Mouse (Mus musculus) intestine, embryonic 15.5 days (tissue): Measurements from ENCODE around the gene Mc1r. TPM values are rescaled to one million over a fixed set of nuclear protein-coding genes. Genes with fewer than 3 reads are reported as not detected.
A peak's percentile ranks its signal among the peaks of the same experiment; 100 is the strongest.

Experiments used
- ATAC-seq: fragments of 200-750 bp; cut with Nextera tagmentation; 2 replicates; pipeline ENCODE4 v1.8.0; 2017; ENCODE audit warnings: moderate TSS enrichment, moderate library complexity
- H3K27ac ChIP-seq: fragments of 300-500 bp; sonication (generic); 2 replicates; pipeline ENCODE4 v1.5.1; 2015; ENCODE audit warnings: mild to moderate bottlenecking, inconsistent platforms
- H3K27me3 ChIP-seq: fragments of 300-500 bp; sonication (generic); replicated peaks from 2 replicates; pipeline ENCODE4 v1.6.1; 2015; ENCODE audit warnings: inconsistent platforms
- H3K36me3 ChIP-seq: fragments of 300-500 bp; sonication (generic); 2 replicates; pipeline ENCODE4 v1.6.1; 2015; ENCODE audit warnings: inconsistent platforms
- H3K4me1 ChIP-seq: fragments of 300-500 bp; sonication (generic); replicated peaks from 2 replicates; pipeline ENCODE4 v1.6.1; 2015; ENCODE audit warnings: inconsistent platforms
- H3K4me2 ChIP-seq: fragments of 300-500 bp; sonication (generic); replicated peaks from 2 replicates; pipeline ENCODE4 v1.6.1; 2015; ENCODE audit warnings: mild to moderate bottlenecking, inconsistent platforms
- H3K4me3 ChIP-seq: fragments of 300-500 bp; sonication (generic); replicated peaks from 2 replicates; pipeline ENCODE4 v1.5.1; 2015; ENCODE audit warnings: inconsistent platforms
- H3K9ac ChIP-seq: fragments of 300-500 bp; sonication (generic); 2 replicates; pipeline ENCODE4 v1.6.1; 2015; ENCODE audit warnings: inconsistent platforms
- H3K9me3 ChIP-seq: fragments of 300-500 bp; sonication (generic); 2 replicates; pipeline ENCODE4 v1.6.1; 2016; ENCODE audit warnings: inconsistent platforms
- WGBS: fragments of 180-500 bp; shearing (Covaris S2); methylation state at CpG from one replicate; pipeline ENCODE4 v1.1.7; 2015; 5-methylcytosine and 5-hydroxymethylcytosine counted together
- polyA plus RNA-seq: library from polyadenylated mRNA; unstranded; fragments of >200 nt; fragmentation: Nextera tagmentation; extraction: Ambion mirVana; gene quantifications from 2 replicates; pipeline ENCODE4 v1.2.1, GENCODE M21; 2015

The Mc1r gene
- polyA plus RNA-seq, 1 experiment from 2014 or later, result 0.04 TPM

DNA sequence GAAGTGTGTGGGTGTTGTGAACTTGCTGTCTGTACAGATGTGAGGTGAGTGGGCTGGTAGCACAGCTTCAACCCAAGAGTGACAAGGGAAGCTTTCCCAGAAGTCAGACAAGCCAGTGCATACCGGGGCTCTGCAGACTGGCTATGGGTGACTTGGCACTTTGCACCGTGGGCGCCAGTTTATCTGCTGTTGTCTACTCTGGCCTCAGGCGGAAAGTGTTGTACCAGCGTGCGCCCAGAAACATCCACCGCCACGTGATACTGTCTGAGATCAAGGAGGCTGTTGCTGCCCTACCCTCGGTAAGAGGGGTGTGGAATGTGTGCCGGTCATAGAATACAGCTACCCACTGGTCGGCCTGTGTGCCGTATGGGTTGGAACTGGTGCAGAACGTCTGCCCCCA is 8.6 kb upstream of the Mc1r start:
- no peak overlapping the region for H3K4me2 ChIP-seq
- H3K27me3 ChIP-seq, result no peaks in the 10 kb centered on the region
- WGBS, result 94% methylated on average over 13 of the region's 13 CpGs
- no peak for ATAC-seq
- H3K4me1 ChIP-seq, result no peaks in the 10 kb centered on the region
- H3K27ac ChIP-seq, result no peak overlapping the region
- no peak overlapping the region for H3K4me3 ChIP-seq
- H3K9ac ChIP-seq, result no peak overlapping the region
- H3K36me3 ChIP-seq, result peaks cover 60% of the 10 kb centered on the region
- no peaks in the 10 kb centered on the region for H3K9me3 ChIP-seq

DNA sequence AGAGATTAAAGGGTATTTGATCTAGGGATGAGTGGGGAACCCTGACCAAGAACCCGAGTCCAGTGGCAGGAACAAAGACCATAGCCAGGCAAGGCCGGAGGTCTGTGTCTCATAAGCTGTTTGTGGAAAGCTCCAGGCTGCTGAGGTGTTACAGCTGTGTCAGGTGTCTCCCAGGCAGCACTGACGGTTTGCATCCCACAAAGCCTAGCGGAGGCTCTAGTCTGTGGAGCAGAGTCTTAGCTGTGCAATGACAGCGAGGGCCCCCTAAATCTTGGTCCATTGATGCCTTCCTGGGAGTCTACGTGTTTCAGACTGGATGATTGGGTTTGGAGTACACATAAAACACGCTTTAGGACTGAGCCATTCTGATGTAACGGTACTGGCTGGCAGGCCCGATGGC is 5.0 kb upstream of the Mc1r start:
- Histone ChIP-seq H3K9ac (no peak overlapping the region), H3K4me3 (no peak overlapping the region), H3K4me1 (no peaks in the 10 kb centered on the region), H3K27ac (no peak overlapping the region), H3K27me3 (no peaks in the 10 kb centered on the region), H3K36me3 (peaks cover 35% of the 10 kb centered on the region), H3K9me3 (no peaks in the 10 kb centered on the region), H3K4me2 (no peak overlapping the region)
- WGBS, result 88% methylated on average over 9 of the region's 9 CpGs
- ATAC-seq, result no peak

DNA sequence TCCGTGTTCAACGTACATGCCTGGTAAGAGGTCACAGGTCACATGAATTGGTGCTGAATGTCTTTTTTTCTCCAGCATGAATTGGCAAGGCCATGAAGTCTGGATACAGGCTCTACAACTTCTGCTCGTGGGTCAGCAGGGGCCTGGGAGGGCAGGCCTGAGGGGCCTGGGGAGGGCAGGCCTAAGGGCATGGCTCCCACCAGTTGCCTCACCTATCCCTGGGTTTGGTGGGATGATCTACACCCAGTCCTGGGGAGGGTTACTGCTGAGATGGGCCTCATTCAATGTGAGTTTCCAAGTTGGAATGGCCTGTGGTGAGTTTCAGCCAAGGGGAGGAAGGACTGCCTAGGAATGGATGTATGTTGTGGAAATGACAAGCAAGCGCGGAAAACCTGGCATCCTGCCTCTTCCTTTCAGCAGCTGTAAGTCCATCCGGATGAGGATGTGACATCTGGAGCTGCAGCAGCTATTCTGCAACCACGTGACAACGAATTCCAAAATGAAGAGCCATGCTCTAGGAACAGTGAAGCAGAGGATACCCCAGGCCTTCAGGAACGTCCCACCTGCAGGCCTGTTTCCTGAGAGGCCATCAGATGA is 4.1 kb upstream of the Mc1r start:
- H3K4me3 ChIP-seq, result no peak overlapping the region
- H3K9ac ChIP-seq, result no peak overlapping the region
- 80% methylated on average over 9 of the region's 9 CpGs for WGBS
- H3K4me2 ChIP-seq, result no peak overlapping the region
- peaks cover 32% of the 10 kb centered on the region for H3K36me3 ChIP-seq
- ATAC-seq, result no peak
- peaks cover 7% of the 10 kb centered on the region; the same call in 1 of the 2 replicates for H3K27me3 ChIP-seq
- H3K9me3 ChIP-seq, result no peaks in the 10 kb centered on the region
- no peak overlapping the region for H3K27ac ChIP-seq
- no peaks in the 10 kb centered on the region for H3K4me1 ChIP-seq

DNA sequence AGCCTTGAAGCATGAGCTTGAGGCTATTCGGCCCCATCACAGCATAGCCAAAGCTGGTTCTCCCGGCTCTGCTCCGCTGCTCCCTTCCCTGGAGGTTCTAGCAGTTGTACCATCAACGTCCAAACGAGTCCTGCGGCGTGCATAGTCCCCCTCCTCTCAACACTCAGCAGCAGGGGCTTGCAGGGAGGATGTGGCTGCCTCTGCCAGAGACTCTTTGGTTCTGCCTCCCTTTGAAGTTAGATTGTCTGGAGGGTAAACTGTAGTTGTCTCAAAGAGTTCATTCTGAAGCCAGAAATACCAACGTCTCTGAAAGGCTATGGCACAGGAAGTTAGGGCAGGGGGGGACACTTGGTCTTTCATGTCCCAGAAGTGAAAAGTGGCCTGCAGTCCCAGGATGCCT is 2.4 kb upstream of the Mc1r start:
- Histone ChIP-seq H3K27me3 (peaks cover 16% of the 10 kb centered on the region), H3K4me1 (no peaks in the 10 kb centered on the region), H3K9ac (no peak overlapping the region), H3K36me3 (peaks cover 16% of the 10 kb centered on the region), H3K9me3 (no peaks in the 10 kb centered on the region), H3K4me2 (no peak overlapping the region), H3K27ac (no peak overlapping the region), H3K4me3 (no peak overlapping the region)
- ATAC-seq, result no peak
- WGBS, result 60% methylated on average over 8 of the region's 8 CpGs

DNA sequence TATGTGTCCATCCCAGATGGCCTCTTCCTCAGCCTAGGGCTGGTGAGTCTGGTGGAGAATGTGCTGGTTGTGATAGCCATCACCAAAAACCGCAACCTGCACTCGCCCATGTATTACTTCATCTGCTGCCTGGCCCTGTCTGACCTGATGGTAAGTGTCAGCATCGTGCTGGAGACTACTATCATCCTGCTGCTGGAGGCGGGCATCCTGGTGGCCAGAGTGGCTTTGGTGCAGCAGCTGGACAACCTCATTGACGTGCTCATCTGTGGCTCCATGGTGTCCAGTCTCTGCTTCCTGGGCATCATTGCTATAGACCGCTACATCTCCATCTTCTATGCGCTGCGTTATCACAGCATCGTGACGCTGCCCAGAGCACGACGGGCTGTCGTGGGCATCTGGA is 705 bp downstream of the Mc1r start:
- WGBS, result 85% methylated on average over 13 of the region's 13 CpGs
- Histone ChIP-seq H3K27ac (no peak overlapping the region), H3K36me3 (no peaks in the 10 kb centered on the region), H3K27me3 (peaks cover 47% of the 10 kb centered on the region), H3K9me3 (no peaks in the 10 kb centered on the region), H3K4me3 (no peak overlapping the region), H3K9ac (no peak overlapping the region), H3K4me1 (peaks cover 9% of the 10 kb centered on the region), H3K4me2 (no peak overlapping the region)
- ATAC-seq, result no peak

DNA sequence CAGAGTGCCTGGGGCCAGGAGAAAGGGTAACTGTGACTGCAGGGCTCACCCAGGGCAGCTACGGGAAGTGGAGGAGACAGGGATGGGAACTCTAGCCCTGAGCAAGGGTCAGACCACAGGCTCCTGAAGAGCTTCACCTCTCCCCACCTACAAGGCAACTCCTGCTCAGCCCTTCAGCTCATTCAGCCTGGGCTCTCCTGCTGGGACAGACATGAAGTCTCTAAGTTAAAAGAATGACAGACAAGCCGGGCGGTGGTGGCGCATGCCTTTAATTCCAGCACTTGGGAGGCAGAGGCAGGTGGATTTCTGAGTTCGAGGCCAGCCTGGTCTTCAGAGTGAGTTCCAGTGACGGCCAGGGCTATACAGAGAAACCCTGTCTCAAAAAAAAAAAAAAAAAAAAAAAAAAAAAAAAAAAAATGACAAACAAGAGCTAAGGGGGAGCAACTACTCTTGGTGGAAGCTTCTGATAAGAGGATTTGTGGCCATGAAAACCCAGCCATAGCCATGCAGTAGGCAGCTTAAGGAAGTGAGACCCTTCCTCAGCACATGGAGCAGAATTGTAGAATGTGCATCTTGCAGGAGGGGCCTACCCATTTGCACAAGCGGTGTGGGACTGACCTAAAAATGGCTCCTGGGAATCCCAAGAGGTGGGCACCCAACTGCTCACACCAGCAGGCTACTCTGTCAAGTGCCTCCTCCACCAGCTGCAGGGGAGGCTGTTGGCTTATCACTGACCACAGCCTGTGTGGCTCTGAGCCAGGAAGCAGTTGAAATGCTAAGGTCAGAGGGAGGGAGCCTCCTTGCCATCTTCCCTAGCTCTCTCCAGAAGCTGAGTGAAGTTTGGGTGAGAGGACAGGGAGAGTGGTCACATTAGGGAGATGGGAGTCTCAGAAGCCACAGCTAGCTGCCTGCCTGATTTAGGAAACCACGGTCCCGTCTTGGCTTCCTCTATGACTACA is 2.0 kb downstream of the Mc1r start:
- WGBS, result 70% methylated on average over 9 of the region's 9 CpGs
- ATAC-seq, result no peak
- no peak overlapping the region for H3K9ac ChIP-seq
- H3K27ac ChIP-seq, result no peak overlapping the region
- H3K4me3 ChIP-seq, result no peak overlapping the region
- H3K36me3 ChIP-seq, result no peaks in the 10 kb centered on the region
- no peak overlapping the region for H3K4me2 ChIP-seq
- peaks cover 9% of the 10 kb centered on the region for H3K4me1 ChIP-seq
- no peaks in the 10 kb centered on the region for H3K9me3 ChIP-seq
- H3K27me3 ChIP-seq, result peaks cover 59% of the 10 kb centered on the region

DNA sequence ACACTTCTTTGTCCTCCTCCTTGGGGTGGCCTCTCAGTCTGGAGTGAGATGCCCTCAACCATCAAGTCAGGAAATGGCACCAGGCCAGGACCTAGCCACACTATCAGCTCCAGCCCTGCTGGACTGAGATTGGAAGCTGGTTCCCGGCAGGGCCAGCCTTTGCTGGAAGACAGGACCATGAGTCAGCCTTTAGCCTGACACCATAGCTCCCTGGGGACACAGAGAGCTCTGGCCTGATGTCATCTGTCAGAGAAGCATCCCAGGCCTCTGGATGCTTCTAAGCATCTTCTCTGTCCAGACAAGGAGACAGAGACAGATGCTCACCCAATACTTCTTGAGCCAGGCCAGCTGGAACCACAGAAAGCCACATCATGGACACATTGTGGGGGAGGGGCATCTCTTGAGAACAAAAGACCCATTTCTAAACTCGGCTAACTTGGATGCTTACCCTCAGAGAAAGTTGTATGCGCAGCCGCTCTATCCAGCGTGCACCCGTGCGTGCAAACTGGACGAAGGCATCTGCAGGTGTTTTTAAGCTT is 3.2 kb downstream of the Mc1r start:
- Histone ChIP-seq H3K9me3 (no peaks in the 10 kb centered on the region), H3K4me2 (no peak overlapping the region), H3K4me1 (peaks cover 9% of the 10 kb centered on the region), H3K9ac (no peak overlapping the region), H3K27ac (no peak overlapping the region), H3K36me3 (no peaks in the 10 kb centered on the region), H3K27me3 (peaks cover 63% of the 10 kb centered on the region), H3K4me3 (no peak overlapping the region)
- WGBS, result 70% methylated on average over 8 of the region's 8 CpGs
- no peak for ATAC-seq

DNA sequence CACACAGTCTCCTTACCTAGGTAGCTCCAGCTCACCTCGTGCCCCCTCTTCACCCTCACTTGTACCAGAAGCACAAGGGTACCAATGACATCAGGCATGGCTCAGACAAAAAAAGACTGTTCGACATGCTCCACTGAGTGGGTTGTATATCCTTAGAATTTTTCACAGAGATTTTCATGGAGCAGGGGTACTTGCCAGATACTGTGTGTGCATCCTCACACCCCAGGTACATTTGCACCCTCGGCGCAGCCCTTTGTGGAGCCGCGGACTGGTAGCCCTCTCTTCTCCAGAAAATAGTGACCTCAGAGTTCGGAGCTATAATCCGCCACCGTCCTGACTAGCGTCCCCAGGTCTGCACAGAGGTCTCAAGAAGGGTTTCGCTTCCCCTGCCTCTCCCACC is 3.9 kb downstream of the Mc1r start:
- H3K4me3 ChIP-seq, result peak overlapping the region; percentile 25; the same call in 1 of the 2 replicates
- no peaks in the 10 kb centered on the region for H3K9me3 ChIP-seq
- ATAC-seq, result no peak
- no peaks in the 10 kb centered on the region for H3K36me3 ChIP-seq
- H3K4me2 ChIP-seq, result peak overlapping the region; percentile 57
- 12% methylated on average over 11 of the region's 11 CpGs for WGBS
- H3K27me3 ChIP-seq, result peaks cover 63% of the 10 kb centered on the region
- H3K27ac ChIP-seq, result no peak overlapping the region
- H3K9ac ChIP-seq, result no peak overlapping the region
- peaks cover 9% of the 10 kb centered on the region for H3K4me1 ChIP-seq

DNA sequence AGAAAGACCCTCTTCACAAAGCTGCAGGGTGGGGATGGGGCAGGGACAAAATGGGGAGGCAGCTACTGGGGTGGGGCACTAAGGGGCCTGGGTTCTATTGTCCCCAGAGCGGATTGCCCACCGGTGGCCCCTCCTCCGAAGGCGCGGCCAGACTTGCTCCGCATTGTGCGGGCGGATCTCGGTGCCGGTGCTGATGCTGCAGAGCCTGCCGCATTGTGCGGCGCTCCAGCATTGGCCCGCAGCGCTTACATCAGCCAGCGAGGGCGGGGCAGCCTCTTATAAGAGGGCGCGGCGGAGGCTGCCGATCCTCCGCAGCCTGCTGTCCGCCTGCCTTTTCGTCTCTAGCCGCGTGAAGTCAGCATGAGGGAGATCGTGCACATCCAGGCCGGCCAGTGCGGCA is 4.3 kb downstream of the Mc1r start, which contains the start of gene Tubb3:
Gene Tubb3, plus strand, starts transcription at position 179 of the 400 bp plus-strand sequence.
- peak; percentile 82 for ATAC-seq
- WGBS, result under 1% methylated on average over 29 of the region's 29 CpGs
- H3K9ac ChIP-seq, result no peak within 1 kb of the TSS

DNA sequence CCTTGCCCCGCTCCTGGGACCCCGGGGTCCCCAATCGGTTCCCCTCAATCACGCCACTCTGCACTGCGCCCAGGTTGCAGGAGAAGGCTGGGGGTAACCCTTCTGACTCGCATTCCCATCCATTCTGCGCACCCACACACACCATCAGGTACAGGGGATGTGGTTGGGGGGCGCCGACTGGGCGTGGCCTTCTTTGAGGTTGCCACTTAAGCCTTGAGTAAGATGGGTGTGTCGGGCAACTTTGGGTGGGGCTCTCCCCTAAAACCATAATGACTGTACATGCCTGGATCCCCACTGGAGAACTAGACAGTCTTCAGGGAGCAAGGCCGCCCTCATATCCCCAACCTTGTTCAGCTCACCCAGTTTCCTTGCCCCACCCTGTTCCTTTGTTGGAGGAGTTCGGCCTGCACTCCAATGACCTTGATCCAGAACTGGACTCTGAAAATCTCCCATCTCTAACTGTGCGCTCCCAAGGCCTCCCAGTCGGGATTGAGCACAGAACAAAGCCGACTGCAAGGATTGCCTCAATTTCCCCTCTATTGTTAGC is 4.9 kb downstream of the Mc1r start:
- H3K36me3 ChIP-seq, result no peaks in the 10 kb centered on the region
- no peaks in the 10 kb centered on the region for H3K9me3 ChIP-seq
- H3K4me3 ChIP-seq, result peak overlapping the region; percentile 25
- WGBS, result 11% methylated on average over 16 of the region's 16 CpGs
- no peak for ATAC-seq
- no peak overlapping the region for H3K27ac ChIP-seq
- peak overlapping the region; percentile 57 for H3K4me2 ChIP-seq
- H3K27me3 ChIP-seq, result peaks cover 63% of the 10 kb centered on the region
- no peak overlapping the region for H3K9ac ChIP-seq
- H3K4me1 ChIP-seq, result peaks cover 9% of the 10 kb centered on the region

More for the DNA sequence above, 4.3 kb downstream of the Mc1r start, which contains the start of gene Tubb3:
- Histone ChIP-seq H3K27me3 (peaks cover 63% of the 10 kb centered on the region), H3K4me3 (peak within 1 kb of the TSS; percentile 25), H3K9me3 (no peaks in the 10 kb centered on the region), H3K36me3 (no peaks in the 10 kb centered on the region), H3K4me2 (peak within 1 kb of the TSS; percentile 57), H3K27ac (no peak within 1 kb of the TSS), H3K4me1 (peaks cover 9% of the 10 kb centered on the region)

DNA sequence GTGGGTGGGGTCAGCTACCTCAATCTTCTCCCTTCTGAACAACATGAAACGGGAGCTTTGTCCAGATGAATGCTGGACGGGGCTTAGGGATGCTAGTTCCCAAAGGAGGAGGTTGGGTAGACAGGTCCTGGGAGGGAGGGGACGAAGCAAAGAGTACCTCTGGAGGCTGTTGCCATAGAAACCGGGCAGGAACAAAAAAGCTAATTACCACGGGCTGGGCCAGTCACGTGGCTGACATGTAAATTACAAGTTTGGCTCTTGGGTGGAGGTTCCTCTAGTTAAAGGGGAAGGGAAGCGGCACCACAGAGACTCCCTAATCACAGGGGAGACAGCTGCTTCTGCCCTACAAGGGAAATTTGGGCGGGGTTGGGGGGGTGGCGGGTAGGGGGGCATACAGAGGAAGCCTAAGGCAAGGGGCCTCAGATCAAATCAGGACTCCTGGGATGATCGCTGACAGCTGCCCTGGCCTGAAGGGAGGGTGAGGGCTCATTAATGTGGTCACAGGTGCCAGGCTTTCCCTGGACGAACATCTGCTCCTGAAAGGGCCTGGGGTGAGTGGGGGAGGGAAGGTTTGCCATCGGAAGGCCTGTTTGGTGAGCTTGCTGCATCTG is 5.8 kb downstream of the Mc1r start:
- peaks cover 58% of the 10 kb centered on the region for H3K27me3 ChIP-seq
- H3K9ac ChIP-seq, result no peak overlapping the region
- H3K4me3 ChIP-seq, result 0 out of 2 replicates have a peak overlapping the region, but pooled peaks have one; percentile 25
- H3K4me2 ChIP-seq, result no peak overlapping the region
- 5% methylated on average over 12 of the region's 12 CpGs for WGBS
- H3K27ac ChIP-seq, result no peak overlapping the region
- peaks cover 9% of the 10 kb centered on the region for H3K4me1 ChIP-seq
- no peaks in the 10 kb centered on the region for H3K36me3 ChIP-seq
- ATAC-seq, result no peak
- H3K9me3 ChIP-seq, result no peaks in the 10 kb centered on the region

DNA sequence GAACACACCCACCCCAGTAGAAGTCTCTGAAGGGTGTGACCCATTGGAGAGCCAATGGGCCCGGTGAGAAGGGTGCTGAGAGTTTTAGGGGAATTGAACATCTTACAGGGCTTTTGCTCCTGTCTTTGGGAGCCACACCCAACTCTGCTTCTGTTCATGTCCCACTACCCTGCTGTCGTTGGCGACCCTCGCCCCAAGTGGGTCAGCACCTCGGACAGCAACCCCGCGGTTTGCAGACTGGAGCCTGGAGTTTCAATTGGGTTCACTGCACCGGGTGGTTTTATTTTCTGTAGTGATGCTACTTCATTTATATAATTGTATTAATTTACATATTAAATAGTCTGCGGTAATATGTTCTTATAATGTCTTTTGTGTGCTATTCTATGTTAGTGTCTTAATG is 7.3 kb downstream of the Mc1r start:
- peaks cover 49% of the 10 kb centered on the region for H3K27me3 ChIP-seq
- ATAC-seq, result no peak
- no peaks in the 10 kb centered on the region for H3K36me3 ChIP-seq
- H3K4me2 ChIP-seq, result no peak overlapping the region
- no peak overlapping the region for H3K27ac ChIP-seq
- 8% methylated on average over 9 of the region's 9 CpGs for WGBS
- H3K9ac ChIP-seq, result no peak overlapping the region
- peaks cover 9% of the 10 kb centered on the region for H3K4me1 ChIP-seq
- H3K9me3 ChIP-seq, result no peaks in the 10 kb centered on the region
- H3K4me3 ChIP-seq, result no peak overlapping the region
